Mouse (Mus musculus) adrenal gland, postnatal 36 days (tissue): ENCODE data around the gene Rfc1. TPM values are rescaled to one million over a fixed set of nuclear protein-coding genes. Genes with fewer than 3 reads are reported as not detected.

ENCODE experiments used
- total RNA-seq, 2 experiments: library from RNA; stranded (reverse); gene quantifications; 2 replicates each; pipeline ENCODE4 v1.2.3; 2021

The Rfc1 gene
- total RNA-seq, 2 experiments from 2014 or later, result 42.2 to 51.1 TPM

Other genes with a start within 250 kb of the Rfc1 start
- gene Tmem156, start 243.5 kb downstream of the Rfc1 start, total RNA-seq, result not detected
- gene Klhl5, start 228.1 kb downstream of the Rfc1 start, total RNA-seq, result 10 to 100 TPM; 53.1 to 67.7 TPM
- gene Wdr19, start 136.0 kb downstream of the Rfc1 start, total RNA-seq, result 1 to 10 TPM; 8.5 to 10.0 TPM
- gene Klb, start 12.6 kb upstream of the Rfc1 start, total RNA-seq, result 1 to 10 TPM; 8.4 to 9.6 TPM
- gene Rpl9, start 55.8 kb upstream of the Rfc1 start, total RNA-seq, result 1,000 to 10,000 TPM; 1,087 to 1,104 TPM
- gene Lias, start 55.8 kb upstream of the Rfc1 start, total RNA-seq, result 10 to 100 TPM; 57.5 to 57.9 TPM
- 10 to 100 TPM; 84.3 to 86.2 TPM for gene Ugdh, start 100.3 kb upstream of the Rfc1 start, total RNA-seq
- 1 to 10 TPM in 1 of 2 experiments, not detected in 1; 6.0 TPM for gene Gm43552, start 157.2 kb upstream of the Rfc1 start, total RNA-seq
- 100 to 1,000 TPM; 155 to 187 TPM for gene Smim14, start 201.5 kb upstream of the Rfc1 start, total RNA-seq
- 10 to 100 TPM; 87.3 to 96.5 TPM for gene Ube2k, start 201.6 kb upstream of the Rfc1 start, total RNA-seq